Mouse (Mus musculus) kidney, postnatal 0 days (tissue): ENCODE data around the gene Nxnl1. TPM values are rescaled to one million over a fixed set of nuclear protein-coding genes. Genes with fewer than 3 reads are reported as not detected.

Experiments
- ATAC-seq: fragments of 200-750 bp; cut with Nextera tagmentation; replicated peaks from 2 replicates; pipeline ENCODE4 v1.8.0; 2017; ENCODE audit warnings: low read depth, moderate number of reproducible peaks, moderate TSS enrichment, moderate library complexity; ENCODE audit not compliant: low FRiP score
- DNase-seq: peaks from one replicate; pipeline ENCODE4 v3.0.0-alpha.2; 2016; ENCODE audit warnings: low spot score
- H3K27ac ChIP-seq: fragments of 300-500 bp; sonication (generic); 2 replicates; pipeline ENCODE4 v1.5.1; 2014; ENCODE audit warnings: mild to moderate bottlenecking
- H3K27me3 ChIP-seq: fragments of 300-500 bp; sonication (generic); 2 replicates; pipeline ENCODE4 v1.6.1; 2014; ENCODE audit warnings: low read length, mixed read lengths; ENCODE audit not compliant: insufficient read depth
- H3K36me3 ChIP-seq: fragments of 300-500 bp; sonication (generic); 2 replicates; pipeline ENCODE4 v1.6.1; 2014; ENCODE audit warnings: low read length, mixed read lengths; ENCODE audit not compliant: insufficient read depth
- H3K4me1 ChIP-seq: fragments of 300-500 bp; sonication (generic); replicated peaks from 2 replicates; pipeline ENCODE4 v1.6.1; 2014; ENCODE audit warnings: antibody characterized with exemption, low read length, mixed read lengths; ENCODE audit not compliant: insufficient read depth
- H3K4me2 ChIP-seq: fragments of 300-500 bp; sonication (generic); 2 replicates; pipeline ENCODE4 v1.6.1; 2014; ENCODE audit warnings: mild to moderate bottlenecking, low read length, moderate library complexity, mixed read lengths
- H3K4me3 ChIP-seq: fragments of 300-500 bp; sonication (generic); replicated peaks from 2 replicates; pipeline ENCODE4 v1.5.1; 2014; ENCODE audit warnings: low read depth, low read length
- H3K9ac ChIP-seq: fragments of 300-500 bp; sonication (generic); 2 replicates; pipeline ENCODE4 v1.6.1; 2014; ENCODE audit warnings: low read depth, low read length
- H3K9me3 ChIP-seq: fragments of 300-500 bp; sonication (generic); replicated peaks from 2 replicates; pipeline ENCODE4 v1.6.1; 2016; ENCODE audit warnings: low read length, inconsistent platforms, mixed read lengths
- CTCF ChIP-seq: IDR thresholded peaks from 2 replicates; pipeline ENCODE4 v1.5.1; 2016; ENCODE audit warnings: antibody characterized with exemption, low read depth, mild to moderate bottlenecking, moderate library complexity
- WGBS: fragments of 180-500 bp; shearing (Covaris S2); extraction: QIAGEN DNeasy Blood & Tissue Kit; methylation state at CpG from one replicate; pipeline ENCODE4 v1.1.7; 2014; 5-methylcytosine and 5-hydroxymethylcytosine counted together
- polyA plus RNA-seq: library from polyadenylated mRNA; unstranded; fragments of >200 nt; fragmentation: Nextera tagmentation; extraction: Ambion mirVana; gene quantifications from 2 replicates; pipeline ENCODE4 v1.2.1, GENCODE M21; 2015

The Nxnl1 gene
- polyA plus RNA-seq, 1 experiment from 2014 or later, result 0.20 TPM

GRCm38 (mm10) chr8:71595862-71596261, 29.5 kb upstream of the Nxnl1 start:
- Histone ChIP-seq H3K9ac (0 out of 2 replicates have a peak overlapping the region, but pooled peaks have one; percentile 23), H3K9me3 (no peaks in the 10 kb centered on the region), H3K4me3 (no peak overlapping the region), H3K27ac (no peak overlapping the region), H3K36me3 (no peaks in the 10 kb centered on the region), H3K4me2 (no peak overlapping the region), H3K27me3 (no peaks in the 10 kb centered on the region), H3K4me1 (peaks cover 22% of the 10 kb centered on the region; the same call in 1 of the 2 replicates)
- ATAC-seq (peak; percentile 22; the same call in 1 of the 2 replicates), DNase-seq (peak; percentile 90)
- TF ChIP-seq CTCF, result peak; percentile 100
- 7% methylated on average over 27 of the region's 27 CpGs for WGBS

DNA sequence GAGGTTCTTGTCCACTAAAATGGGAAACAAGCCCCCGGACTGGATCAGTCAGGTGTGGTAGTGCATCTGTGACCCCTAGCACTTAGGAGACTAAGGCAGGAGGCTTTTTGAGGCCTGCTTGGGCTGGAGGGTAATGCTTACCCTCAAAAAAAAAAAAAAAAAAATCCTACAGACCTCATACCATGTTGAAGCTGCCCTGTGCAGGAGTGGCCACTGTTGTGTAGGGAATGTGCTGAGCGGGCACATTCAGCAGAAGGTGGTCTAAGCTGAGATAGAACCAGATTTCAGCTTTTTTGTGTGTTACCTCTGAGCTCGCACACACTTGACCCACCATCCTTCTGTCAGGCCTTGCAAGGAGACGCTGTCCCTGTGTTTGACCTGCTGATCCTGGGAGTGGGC, 27.9 kb upstream of the Nxnl1 start:
- Histone ChIP-seq H3K9me3 (no peaks in the 10 kb centered on the region), H3K4me2 (no peak overlapping the region), H3K27ac (no peak overlapping the region), H3K4me1 (peaks cover 22% of the 10 kb centered on the region; the same call in 1 of the 2 replicates), H3K36me3 (no peaks in the 10 kb centered on the region), H3K27me3 (no peaks in the 10 kb centered on the region), H3K9ac (no peak overlapping the region), H3K4me3 (no peak overlapping the region)
- ATAC-seq (no peak), DNase-seq (no peak)
- no peak for TF ChIP-seq CTCF
- WGBS, result 83% methylated on average over 4 of the region's 4 CpGs

GRCm38 (mm10) chr8:71593556-71594323, 27.3 kb upstream of the Nxnl1 start:
- Histone ChIP-seq H3K4me3 (no peak overlapping the region), H3K9ac (0 out of 2 replicates have a peak overlapping the region, but pooled peaks have one; percentile 14), H3K4me2 (no peak overlapping the region)

GRCm38 (mm10) chr8:71592374-71593170, 26.2 kb upstream of the Nxnl1 start:
- ATAC-seq (peak; percentile 80), DNase-seq (peak; percentile 72)
- H3K4me3 ChIP-seq, result peak overlapping the region; percentile 75
- peak overlapping the region; percentile 95 for H3K4me2 ChIP-seq
- 3% methylated on average over 60 of the region's 60 CpGs for WGBS
- peaks cover 22% of the 10 kb centered on the region; the same call in 1 of the 2 replicates for H3K4me1 ChIP-seq
- H3K9ac ChIP-seq, result peak overlapping the region; percentile 84
- H3K36me3 ChIP-seq, result no peaks in the 10 kb centered on the region
- no peaks in the 10 kb centered on the region for H3K27me3 ChIP-seq
- H3K9me3 ChIP-seq, result no peaks in the 10 kb centered on the region
- TF ChIP-seq CTCF, result no peak
- H3K27ac ChIP-seq, result peak overlapping the region; percentile 99

More at GRCm38 (mm10) chr8:71593556-71594323, 27.3 kb upstream of the Nxnl1 start:
- H3K9me3 ChIP-seq, result no peaks in the 10 kb centered on the region
- TF ChIP-seq CTCF, result no peak
- no peak for DNase-seq
- H3K4me1 ChIP-seq, result peaks cover 22% of the 10 kb centered on the region; the same call in 1 of the 2 replicates
- ATAC-seq, result no peak
- H3K27me3 ChIP-seq, result no peaks in the 10 kb centered on the region
- H3K36me3 ChIP-seq, result no peaks in the 10 kb centered on the region
- H3K27ac ChIP-seq, result no peak overlapping the region
- WGBS, result 87% methylated on average over 8 of the region's 8 CpGs

DNA sequence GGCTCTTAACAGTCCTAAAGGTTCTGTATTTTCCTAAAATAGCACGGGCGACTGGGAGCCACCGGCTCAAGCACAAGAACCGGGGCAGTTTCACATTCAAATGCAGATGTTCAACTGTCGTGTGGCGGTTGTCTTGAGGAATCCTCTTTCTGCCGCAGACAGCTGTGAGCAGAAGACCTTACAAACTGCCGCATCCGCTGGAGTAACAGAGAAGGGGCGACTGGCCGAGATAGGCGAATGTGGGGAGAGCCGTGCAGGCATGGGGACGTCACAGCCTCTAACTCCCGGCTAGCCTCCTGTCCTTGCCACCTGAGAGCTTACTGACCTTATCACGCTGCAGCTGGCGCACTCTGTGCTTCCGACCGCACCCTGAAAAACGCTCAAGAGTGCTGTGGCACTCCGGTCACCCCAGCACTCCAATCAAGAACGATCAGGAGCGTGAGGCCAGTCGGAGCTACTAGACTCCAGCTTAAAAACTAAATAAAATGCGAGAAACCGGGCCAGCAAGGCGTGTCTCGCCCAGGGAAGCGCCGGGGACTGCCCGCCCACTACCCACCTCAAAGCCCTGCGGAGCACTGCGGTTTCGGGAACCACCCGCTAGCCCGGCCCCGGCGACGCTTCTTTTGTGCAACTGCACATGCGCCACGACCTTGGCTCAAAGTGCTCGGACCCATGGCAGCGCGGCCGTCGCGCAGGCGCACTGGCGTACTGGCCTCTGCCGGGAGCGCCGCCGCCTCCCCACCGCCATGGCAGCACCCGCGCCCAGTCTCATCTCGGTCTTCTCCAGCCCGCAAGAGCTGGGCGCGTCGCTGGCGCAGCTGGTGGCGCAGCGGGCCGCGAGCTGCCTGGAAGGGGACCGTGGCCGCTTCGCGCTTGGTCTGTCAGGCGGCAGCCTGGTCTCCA, 25.3 kb upstream of the Nxnl1 start, which contains the start of gene Pgls:
Gene Pgls, plus strand, starts transcription at position 706 of the 903 bp plus-strand sequence.
- no peak for TF ChIP-seq CTCF
- peak within 1 kb of the TSS; percentile 75 for H3K4me3 ChIP-seq

More for the DNA sequence above, 25.3 kb upstream of the Nxnl1 start, which contains the start of gene Pgls:
- ATAC-seq, result peak; percentile 81
- no peaks in the 10 kb centered on the region for H3K27me3 ChIP-seq
- H3K9ac ChIP-seq, result peak within 1 kb of the TSS; percentile 84
- H3K36me3 ChIP-seq, result no peaks in the 10 kb centered on the region
- peak; percentile 95 for DNase-seq
- H3K4me2 ChIP-seq, result peak within 1 kb of the TSS; percentile 95
- H3K4me1 ChIP-seq, result peaks cover 22% of the 10 kb centered on the region; the same call in 1 of the 2 replicates
- H3K27ac ChIP-seq, result peak within 1 kb of the TSS; percentile 99
- H3K9me3 ChIP-seq, result no peaks in the 10 kb centered on the region
- WGBS, result under 1% methylated on average over 71 of the region's 71 CpGs
